Mouse (Mus musculus) urinary bladder, postnatal 36 days (tissue): ENCODE data around the gene Zfp111.
A peak's percentile ranks its signal among the peaks of the same experiment; 100 is the strongest.

ENCODE experiments used
- DNase-seq, 2 experiments: peaks; one replicate each; pipeline ENCODE4 v3.0.0; 2022; ENCODE audit warnings: low spot score in 2 of 2, mixed read lengths in 1 of 2

Zfp111 gene

DNA sequence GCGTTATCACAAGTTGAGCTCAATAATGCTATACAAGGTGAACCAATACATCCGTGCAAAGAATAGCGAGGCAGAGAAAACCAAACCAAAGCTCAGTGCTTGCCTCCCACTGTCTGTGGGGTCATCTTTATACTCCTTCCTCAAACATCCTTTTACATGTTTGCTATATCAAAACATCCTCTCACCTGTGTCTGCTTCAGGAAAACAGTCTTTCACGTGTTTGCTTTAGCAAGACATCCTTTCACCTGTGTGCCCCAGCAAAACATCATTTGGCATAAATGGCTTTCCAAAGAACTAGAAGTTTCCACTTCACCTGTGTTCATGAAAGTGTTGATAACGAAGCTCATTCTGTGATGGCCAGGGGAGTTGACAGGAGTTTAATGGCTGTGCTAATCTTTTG, at the start of gene Zfp111:
Gene Zfp111 (minus strand): TSS at position 101 of the 400 bp plus-strand sequence.
- no peak for DNase-seq

DNA sequence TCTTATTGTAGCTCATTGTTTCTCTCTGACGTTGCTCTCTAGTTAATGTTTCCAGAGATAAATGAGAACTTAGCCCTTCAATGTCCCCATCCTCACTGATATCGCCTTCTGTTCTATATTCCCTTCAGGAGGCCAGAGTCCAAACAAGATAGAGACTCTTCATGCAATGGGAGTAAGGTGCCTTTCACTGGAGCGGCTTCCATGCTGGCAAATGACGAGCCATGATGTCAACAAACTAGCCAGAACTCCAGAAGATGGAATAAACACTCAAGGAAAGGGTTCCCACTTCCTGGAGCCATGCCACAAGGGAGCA, 48.7 kb upstream of the Zfp111 start:
- no peak for DNase-seq

DNA sequence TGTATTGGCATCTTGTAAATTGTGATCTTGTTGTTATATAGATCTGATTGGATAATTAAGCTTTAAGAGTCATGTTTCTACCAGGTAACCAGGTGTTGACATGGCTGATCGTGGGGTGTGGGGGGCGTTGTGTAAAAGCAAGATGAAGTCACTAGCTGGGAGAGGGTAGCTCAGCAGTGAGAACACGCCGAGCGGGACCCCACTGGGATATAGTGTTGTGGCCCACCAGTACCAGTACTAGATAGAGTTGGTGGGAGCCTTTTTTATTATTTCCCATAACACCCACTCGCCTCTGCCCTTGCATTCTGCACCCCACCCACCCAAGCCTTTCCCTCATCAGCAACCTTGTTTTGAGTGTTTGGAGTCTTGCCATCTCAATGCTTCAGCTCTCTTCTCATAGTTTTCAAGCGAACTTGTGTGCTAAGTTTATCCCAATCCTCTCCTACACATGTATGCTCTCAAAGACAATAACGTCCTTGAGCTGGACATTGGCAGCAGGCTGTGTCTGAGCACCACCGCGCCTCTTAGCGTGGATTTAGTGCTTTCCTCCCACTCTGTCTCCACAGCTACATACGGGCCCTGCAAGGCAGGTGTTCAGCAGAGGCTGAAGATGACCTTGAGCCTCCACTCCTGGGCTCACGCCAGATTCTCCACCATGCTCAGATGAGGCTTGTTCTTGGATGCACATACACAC, 48.2 kb upstream of the Zfp111 start:
- no peak for DNase-seq

DNA sequence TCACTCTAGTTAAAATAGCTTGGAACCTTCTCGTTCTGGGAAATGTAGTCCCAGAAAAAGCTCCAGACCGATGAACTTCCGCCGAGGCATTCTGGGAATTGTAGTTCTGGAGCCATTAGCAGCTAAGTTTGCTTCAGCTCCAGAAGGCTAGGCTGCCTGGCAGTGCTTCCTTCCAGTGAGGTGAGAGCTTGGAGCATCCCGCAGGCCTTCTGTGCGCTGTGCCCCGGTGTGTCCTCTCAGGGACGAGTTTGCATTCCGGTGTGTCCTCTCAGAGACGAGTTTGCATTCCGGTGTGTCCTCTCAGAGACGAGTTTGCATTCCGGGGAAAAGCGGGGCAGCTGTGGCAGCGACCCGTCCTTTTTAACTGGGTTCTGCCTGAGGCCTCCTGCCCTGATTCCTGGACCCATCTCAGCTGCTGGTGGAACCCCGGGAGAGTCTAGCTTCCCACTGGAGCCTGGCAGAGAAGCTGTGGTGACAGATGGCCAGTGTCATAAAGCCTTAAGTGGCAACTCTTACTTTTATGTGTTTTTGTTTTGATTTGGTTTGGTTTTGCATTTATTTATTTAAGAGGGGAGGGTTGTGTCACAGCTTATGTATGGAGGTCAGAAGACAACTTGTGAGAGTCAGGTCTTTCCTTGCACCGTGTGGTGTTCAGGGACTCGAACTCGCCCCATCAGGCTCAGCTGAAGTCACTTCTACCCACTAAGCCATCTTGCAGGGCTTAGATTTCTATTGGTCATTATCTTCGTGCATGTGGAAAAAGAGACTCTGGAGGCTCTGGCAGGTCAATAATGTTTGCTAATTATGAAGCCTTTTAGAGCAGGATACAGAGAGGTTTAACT, 43.6 kb upstream of the Zfp111 start, which contains the start of gene Zfp108:
Gene Zfp108 (plus strand): TSS at position 162 of the 842 bp plus-strand sequence.
- DNase-seq = peak; percentile 80 to 85

DNA sequence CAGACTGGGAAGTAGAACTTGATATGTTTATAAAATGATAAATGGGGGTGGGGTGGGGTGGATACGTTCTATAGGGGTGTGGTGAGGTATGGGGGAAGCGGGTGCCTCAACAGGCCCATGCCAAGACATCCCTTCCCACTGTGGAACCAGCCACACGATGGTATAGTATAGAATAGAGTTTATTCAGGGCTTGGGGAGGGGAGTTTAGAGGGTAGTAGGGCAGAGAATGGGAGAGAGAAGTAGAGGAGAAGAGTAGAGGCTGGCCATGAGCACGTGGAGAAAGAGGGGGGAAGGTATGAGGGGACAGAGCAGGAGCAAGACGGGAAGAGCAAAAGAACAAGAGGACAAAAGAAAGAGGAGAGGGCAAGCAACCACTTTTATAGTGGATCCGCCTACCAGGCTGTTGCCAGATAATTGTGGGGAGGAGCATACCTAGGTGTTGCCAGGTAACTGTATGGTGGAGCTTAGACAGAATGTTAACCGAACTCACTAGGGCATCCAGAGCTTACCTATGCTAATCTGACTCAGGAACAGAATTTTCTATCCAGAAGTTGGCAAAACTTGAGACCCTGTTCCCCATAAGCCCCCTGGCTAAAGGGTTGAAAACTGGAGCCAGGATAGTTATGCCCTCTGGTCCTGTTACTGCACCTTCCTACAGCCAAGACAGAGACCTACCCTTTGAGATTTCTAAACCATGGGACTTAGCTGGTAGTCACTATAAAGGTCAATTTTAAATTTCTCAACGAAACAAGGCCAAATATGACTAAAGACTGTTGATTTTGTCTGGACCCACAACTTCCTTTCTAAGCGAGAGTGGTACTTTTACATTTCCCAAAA, 42.8 kb upstream of the Zfp111 start:
- peak in 1 of 2 experiments; percentile 1 for DNase-seq

DNA sequence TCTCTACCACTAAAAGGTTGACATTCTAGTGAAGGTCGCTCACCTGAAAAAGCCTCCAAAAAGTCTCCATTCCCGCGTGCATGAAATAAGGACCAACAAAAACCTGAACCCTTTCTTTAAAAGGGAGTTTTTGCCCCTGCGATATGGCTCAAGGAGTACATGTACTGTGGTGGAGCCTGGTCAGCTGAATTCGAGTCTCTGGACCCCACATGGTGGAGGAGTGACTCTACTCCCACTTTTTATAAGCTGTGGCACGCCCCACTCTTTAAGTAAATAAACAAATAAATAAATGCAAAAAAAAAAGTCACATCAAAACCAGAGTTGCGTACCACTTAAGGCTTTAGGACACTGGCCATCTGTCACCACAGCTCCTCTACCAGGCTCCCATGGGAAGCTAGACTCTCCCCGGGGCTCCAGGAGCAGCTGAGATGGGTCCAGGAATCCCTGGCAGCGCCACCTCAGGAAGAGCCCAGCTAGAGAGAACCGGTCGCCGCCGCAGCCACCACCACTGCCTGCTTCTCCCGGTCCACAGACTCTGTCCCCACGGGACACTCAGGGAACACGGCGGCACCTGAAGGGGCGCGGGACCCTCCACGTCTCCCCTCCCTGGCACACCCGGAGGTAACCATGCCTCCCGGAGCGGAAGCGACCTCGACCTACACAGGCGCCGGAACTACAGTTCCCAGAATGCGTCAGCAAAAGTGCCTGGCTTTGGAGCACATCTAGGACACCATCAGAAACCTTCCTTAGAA, 26.0 kb upstream of the Zfp111 start, which contains the start of gene Zfp109:
Gene Zfp109 (minus strand): TSS at position 521 of the 752 bp plus-strand sequence.
- DNase-seq = peak; percentile 56 to 59

DNA sequence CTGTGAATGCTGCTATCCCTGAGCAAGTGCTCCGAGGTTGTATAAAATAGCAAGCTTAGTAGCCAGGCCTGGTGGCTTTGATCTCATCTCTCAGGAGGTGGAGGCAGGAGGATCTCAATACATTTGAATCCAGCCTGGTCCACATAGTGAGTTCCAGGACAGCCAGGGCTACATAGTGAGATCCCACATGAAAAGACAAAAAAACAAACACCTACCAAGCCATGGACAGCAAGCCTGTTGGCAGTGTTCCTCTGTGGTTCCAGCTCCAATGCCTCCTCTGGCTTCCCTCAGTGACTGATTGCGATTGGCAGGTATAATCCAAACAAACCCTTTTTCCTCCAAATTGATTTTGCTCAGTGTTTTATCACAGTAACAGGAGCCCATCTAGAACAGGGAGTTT, 947 bp downstream of the Zfp111 start:
- DNase-seq = no peak

DNA sequence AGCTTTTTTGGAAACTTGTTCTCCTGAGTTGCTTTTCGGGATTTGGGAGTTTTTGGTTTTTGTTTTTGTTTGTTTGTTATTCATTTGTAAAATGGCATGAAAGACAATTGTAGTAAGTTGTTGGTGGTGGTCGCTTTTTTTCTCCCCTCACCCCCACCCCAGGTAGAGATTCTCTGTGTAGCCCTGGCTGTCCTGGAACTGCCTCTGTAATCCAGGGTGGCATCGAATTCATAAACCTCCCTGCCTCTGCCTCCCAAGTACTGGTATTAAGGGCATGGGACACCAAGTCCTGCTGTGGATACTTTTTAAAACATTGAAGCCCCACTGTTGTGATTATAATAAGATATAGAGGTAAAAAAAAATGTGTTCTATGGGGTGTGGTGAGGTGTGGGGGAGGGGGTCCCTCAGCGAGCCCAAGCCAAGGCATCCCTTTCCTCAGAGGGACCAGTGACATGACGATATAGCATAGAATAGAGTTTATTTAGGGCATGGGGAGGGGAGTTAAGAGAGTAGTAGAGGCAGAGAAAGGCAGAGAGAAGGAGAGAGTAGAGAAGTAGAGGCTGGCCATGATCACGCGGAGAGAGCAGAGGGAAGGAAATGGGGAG, 2.9 kb downstream of the Zfp111 start:
- no peak for DNase-seq

DNA sequence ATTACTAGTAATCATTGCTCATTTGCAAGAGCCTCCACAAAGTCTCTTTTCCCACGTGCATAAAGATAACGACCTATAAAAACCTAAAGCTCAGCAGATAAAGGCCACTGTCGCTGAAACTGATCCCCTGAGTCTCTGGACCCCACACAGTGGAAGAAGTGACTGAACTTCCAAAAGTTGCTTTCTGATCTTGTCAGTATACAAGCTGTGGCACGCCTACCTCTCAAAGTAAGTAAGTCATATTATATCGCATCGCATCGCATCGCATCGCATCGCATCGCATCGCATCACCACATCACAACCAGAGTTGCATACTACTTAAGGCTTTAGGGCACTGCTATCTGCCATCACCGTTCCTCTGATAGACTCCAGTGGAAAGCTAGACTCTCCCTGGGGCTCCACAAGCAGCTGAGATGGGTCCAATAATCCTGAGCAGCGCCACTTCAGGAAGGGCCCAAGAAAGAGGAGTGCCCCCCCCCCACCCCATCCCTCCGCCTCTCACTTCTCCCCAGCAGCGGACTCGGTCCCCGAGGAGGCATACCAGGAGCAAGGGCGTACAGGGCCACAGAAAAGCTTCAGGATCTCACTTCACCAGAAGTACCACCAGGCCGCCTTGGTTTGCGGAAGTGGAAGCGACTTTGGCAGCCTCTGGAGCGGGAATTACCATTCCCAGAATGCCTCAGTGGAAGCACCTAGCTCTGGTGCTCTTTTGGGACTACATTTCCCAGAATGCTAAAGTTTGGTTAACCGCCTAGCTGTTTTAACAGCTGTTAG, 3.6 kb downstream of the Zfp111 start:
- DNase-seq = peak; percentile 49 to 68

DNA sequence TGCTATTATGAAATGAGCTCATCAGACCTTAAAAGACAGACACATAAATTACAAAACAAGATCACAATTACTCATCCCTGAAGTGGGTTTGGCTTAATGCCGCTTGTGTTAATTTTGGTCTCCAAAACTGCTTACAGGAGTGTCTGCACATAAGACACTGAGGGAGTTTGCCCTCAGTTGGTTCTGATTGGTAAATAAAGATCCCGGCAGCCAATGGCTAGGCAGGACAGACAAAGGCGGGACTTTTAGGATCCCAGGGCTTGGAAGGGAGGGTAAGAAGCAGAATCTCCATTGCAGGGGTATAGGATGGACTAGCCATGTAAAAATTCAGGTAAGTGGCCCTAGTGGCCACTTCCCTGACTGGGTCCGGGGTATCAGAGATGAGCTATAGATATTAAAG, 14.3 kb downstream of the Zfp111 start:
- no peak for DNase-seq

DNA sequence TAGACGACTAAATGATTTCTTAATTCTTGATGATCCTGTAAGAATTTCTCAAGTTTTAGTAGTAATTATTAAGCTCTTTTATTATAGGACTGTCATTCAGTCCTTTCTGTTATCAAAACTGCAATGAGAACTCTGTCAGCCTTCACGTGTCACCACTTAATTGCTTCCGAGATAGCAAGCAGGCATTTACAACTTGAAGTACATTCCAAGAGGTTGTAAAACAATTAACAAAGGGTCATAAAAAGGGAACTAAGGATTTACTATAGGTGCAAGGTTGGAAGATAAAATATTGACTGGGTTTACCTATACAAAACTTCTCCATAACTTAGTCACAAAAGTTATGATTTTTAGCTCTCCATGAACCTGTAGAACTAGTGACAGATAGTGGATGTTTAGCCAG, 18.1 kb downstream of the Zfp111 start:
- no peak for DNase-seq

DNA sequence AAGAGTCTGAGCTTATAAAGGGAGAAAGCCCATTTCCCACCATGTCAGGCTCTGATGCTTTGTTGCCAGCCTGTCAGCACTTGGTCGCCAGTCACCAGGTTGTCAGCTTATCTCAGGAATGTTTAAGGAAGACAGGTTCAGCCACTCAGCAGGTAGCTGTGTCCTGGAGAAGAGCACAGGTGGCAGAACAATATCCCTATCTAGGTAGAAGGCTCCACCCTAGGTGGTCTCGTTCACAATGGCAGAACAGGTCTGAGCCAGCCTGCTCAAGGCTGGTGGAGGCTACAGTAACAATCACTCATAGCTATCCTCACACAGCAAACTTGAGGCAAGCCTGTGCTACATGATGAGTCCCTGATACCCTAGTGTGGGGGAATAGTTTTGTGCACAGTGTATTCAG, 19.9 kb downstream of the Zfp111 start:
- no peak for DNase-seq

DNA sequence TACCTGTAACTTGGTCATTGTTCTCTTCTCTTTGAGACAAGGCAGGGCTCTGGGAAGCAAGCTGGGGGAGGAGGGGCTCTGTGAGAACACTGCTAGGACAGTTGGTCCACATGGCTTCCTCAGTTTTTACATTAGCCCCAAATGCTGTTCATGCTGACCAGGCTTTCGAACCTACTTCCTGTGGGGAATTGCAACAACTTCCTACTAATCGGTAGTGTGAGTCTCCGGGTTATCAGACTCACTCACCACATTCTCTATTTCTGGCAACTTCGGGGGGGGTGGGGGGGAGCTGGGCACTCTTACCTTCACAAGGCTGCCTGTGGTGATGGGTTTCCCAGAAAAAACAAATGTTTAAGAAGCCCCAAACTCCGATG, 21.7 kb downstream of the Zfp111 start:
- DNase-seq = no peak

DNA sequence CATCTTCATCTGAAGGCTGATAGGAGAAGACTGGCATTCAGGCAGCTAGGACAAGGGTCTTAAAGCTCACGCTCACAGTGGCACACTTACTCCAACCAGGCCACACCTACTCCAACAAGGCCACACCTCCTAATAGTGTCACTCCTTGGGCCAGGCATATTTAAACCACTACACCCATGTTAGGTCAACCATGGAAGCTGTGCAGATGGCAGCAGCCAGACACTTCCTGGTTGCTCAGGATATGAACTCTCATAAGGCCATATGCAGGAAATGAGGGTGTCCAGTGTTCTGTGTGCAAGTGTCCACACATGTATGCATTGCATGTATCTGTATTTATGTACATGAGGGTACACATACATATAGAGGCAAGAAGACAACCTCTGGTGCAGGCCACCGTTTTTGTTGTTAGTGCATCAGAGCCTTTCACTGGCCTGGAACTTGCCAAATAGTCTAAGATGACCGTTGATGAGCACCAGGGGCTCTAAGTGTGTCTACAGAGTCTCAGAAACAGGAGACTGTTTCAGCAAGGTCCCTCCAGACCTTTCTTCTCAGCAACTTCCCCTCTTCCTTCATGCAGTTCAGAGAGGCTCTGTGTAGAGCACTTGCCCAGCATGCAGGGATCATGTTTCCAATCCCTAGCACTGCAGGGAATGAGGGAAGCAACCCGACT, 22.2 kb downstream of the Zfp111 start:
- DNase-seq = no peak

DNA sequence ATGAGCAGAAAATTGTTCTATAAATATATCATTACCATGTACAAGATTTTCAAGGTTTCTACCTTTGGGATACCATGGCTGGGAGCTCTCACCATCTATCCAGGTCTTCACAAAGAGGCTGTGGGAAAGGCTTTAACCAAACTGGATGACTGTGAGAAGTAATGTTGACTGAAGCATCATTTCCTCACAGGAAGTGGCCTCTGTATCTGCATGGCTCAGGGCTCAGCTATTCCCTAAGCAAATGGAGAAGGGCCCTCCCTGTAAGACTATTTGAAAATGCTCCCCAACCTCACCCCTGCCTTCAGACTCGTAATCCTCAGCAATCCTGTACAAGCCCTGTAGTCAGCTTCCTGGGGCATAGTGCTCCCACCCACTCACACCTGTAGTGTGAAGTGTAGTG, 23.6 kb downstream of the Zfp111 start:
- no peak for DNase-seq

DNA sequence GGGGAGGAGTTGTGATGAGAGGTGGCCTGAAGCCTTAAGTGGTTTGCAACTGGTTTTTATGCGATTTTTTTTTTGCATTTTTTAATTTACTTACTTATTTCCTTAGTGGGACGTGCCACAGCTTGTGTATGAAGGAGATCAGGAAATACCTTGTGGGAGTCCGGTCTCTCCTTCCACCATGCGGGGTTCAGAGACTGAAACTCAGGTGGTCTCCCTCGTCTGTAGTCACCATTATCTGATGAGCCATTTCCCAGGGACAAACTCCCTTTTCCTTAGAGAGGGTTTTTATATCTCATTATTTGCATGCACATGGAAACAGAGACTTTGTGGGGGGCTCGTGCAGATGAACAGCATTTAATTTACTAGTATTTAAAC, 35.9 kb downstream of the Zfp111 start:
- no peak for DNase-seq

DNA sequence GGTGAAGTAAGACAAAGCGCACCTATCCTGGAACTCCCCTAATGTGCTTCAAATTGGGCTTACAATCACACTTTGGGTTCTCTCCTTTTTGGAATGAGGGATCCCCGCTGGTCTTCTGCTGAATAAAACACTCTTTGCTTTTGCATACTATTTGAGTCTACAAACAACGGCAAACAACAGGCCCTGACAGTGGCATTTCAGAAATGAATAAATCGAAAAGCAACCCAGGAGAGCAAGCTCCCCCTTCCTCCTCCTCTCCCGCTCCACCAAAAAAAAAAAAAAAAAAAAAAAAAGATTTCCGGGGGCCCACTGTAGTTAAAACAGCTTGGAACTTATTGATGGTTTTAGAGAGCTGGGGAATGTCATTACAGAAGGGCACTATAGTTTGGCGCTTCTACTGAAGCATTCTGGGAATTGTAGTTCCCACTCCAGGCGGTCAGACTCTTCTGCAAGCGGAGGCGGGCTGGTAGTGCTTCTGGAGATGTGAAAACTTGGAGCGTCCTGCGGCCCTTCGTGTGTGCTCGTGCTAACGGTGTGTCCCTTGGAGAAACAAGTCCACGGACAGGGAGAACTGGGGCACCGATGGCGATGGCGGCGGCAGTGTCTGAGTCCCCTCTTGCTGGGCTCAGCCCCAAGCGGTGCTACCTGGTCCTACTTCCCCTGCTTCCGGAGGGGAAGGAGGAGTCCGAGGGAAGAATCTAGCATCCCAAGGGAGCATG, 36.5 kb downstream of the Zfp111 start, which contains the start of gene Zfp114:
Gene Zfp114 (plus strand): TSS at position 443 of the 719 bp plus-strand sequence.
- DNase-seq = peak; percentile 48 to 55

DNA sequence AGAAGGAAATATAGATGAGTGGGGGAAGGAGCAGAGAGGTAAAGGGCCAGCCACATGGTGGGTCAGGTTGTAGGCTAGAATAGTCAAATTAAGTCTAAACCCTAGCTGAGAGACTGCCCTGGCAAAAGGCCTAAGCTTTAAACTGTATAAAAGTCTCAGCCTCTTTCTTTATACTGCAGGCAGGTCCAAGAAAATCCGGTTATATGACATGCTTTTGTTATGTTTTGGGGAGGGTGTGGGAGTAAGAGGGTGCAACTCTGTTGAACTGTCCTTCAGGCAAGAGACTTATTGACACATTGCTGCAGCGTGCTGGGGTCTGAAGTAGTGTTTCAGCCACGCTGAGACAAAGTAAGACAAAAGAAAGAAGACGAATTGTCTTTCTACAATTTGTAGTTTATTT, 39.1 kb downstream of the Zfp111 start:
- DNase-seq = no peak

DNA sequence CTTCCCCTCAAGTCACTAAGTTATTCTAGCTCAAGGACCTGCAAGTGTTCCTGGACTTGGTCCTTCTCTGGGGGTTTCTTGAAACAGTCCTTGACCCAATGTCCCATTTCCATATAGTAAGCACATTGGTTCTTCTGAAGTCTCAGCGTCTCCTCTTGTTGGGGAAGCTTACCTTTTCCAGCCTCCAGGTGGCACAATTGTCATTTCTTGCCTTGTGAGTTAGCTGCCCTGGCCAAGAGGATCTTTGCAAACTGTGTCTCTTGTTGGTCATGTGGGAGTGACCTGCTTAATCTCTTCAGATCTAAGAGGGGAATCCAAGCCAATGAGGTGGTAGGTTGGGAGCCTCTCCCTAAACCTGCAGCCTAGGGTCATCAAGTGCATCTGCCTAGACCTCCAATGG, 58.0 kb downstream of the Zfp111 start:
- DNase-seq = no peak
